Mouse (Mus musculus) gastrocnemius, postnatal 10 days (tissue): ENCODE results near the gene Trim80. TPM values are rescaled to one million over a fixed set of nuclear protein-coding genes. Genes with fewer than 3 reads are reported as not detected.
A peak's percentile ranks its signal among the peaks of the same experiment; 100 is the strongest.
"Not testable (repeated sequence)": the region's sequence is repeated elsewhere in the genome, so short reads cannot be mapped to it uniquely, and the experiment has no call there.

Source experiments
- DNase-seq: peaks from one replicate; pipeline ENCODE4 v3.0.0; 2021; ENCODE audit warnings: mixed read lengths
- total RNA-seq, 2 experiments: library from RNA; stranded (reverse); gene quantifications; 2 replicates each; pipeline ENCODE4 v1.2.3; 2021

Trim80 gene
- total RNA-seq, 2 experiments from 2014 or later = not detected

GRCm38 (mm10) chr11:115463397-115463796, 23.1 kb downstream of the Trim80 start:
- DNase-seq = no peak

- no peak for DNase-seq
Observed at GRCm38 (mm10) chr11:115464851-115465250, 24.5 kb downstream of the Trim80 start.

- DNase-seq = no peak
Observed at GRCm38 (mm10) chr11:115467217-115467618, 26.9 kb downstream of the Trim80 start.

- no peak for DNase-seq
Observed at GRCm38 (mm10) chr11:115472183-115472582, 31.8 kb downstream of the Trim80 start.

- peak; percentile 92 for DNase-seq
Observed at GRCm38 (mm10) chr11:115473626-115474275, 33.4 kb downstream of the Trim80 start.

- peak; percentile 93 for DNase-seq
Observed at GRCm38 (mm10) chr11:115475025-115475757, 34.8 kb downstream of the Trim80 start, which contains the start of gene Armc7. Armc7 (plus strand) TSS chr11:115475667.

- DNase-seq = no peak
Observed at GRCm38 (mm10) chr11:115475758-115476237, 35.5 kb downstream of the Trim80 start.

GRCm38 (mm10) chr11:115476630-115477029, 36.3 kb downstream of the Trim80 start:
- not testable (repeated sequence) for DNase-seq

- DNase-seq = not testable (repeated sequence)
Observed at GRCm38 (mm10) chr11:115477388-115477787, 37.0 kb downstream of the Trim80 start.

GRCm38 (mm10) chr11:115478296-115478938, 38.1 kb downstream of the Trim80 start:
- DNase-seq = no peak

GRCm38 (mm10) chr11:115481553-115482259, 41.4 kb downstream of the Trim80 start:
- no peak for DNase-seq

GRCm38 (mm10) chr11:115483278-115483677, 42.9 kb downstream of the Trim80 start:
- no peak for DNase-seq

- DNase-seq = peak; percentile 82
Observed at GRCm38 (mm10) chr11:115483726-115484125, 43.4 kb downstream of the Trim80 start.

GRCm38 (mm10) chr11:115485155-115485554, 44.8 kb downstream of the Trim80 start:
- DNase-seq = no peak

- DNase-seq = no peak
Observed at GRCm38 (mm10) chr11:115488551-115489104, 48.3 kb downstream of the Trim80 start.

- no peak for DNase-seq
Observed at GRCm38 (mm10) chr11:115490441-115491355, 50.4 kb downstream of the Trim80 start.

- peak; percentile 72 for DNase-seq
Observed at GRCm38 (mm10) chr11:115491356-115492083, 51.2 kb downstream of the Trim80 start, which contains the start of gene Nt5c. Nt5c (minus strand) TSS chr11:115491862.

GRCm38 (mm10) chr11:115492387-115492786, 52.0 kb downstream of the Trim80 start:
- no peak for DNase-seq

- DNase-seq = not testable (repeated sequence)
Observed at GRCm38 (mm10) chr11:115496559-115496958, 56.2 kb downstream of the Trim80 start.
